Mouse (Mus musculus) v-Abl transformed pro-B cells (cell line): ENCODE data around the gene Olfr1168.
"Not testable (repeated sequence)": the region's sequence is repeated elsewhere in the genome, so short reads cannot be mapped to it uniquely, and the experiment has no call there.

Experiments
- in situ Hi-C, 2 experiments: fragments of 400-800 bp; cut with MboI; formaldehyde crosslinking; loops; one replicate each; pipeline ENCODE4 v1.15.1; 2025; ENCODE audit not compliant: unreplicated experiment in 2 of 2

The Olfr1168 gene

GRCm38 (mm10) chr2:88181580-88181979, at the start of gene Olfr1168:
TSS of gene Olfr1168 (plus strand) at chr2:88181880.
- in situ Hi-C loops: no loop called here

- in situ Hi-C loops: not testable (repeated sequence)
Observed at GRCm38 (mm10) chr2:88155093-88155492, 26.6 kb upstream of the Olfr1168 start, which contains the start of gene Olfr1167. TSS of gene Olfr1167 (minus strand) at chr2:88155193.

GRCm38 (mm10) chr2:88220784-88221183, 39.1 kb downstream of the Olfr1168 start:
- in situ Hi-C loops: no loop called here

GRCm38 (mm10) chr2:88228234-88228633, 46.6 kb downstream of the Olfr1168 start, which contains the start of gene Olfr1170:
TSS of gene Olfr1170 (minus strand) at chr2:88228334.
- in situ Hi-C loops: no loop called here
